ENCODE assay signal across 18 mouse cellular contexts in the genomic region with DNA sequence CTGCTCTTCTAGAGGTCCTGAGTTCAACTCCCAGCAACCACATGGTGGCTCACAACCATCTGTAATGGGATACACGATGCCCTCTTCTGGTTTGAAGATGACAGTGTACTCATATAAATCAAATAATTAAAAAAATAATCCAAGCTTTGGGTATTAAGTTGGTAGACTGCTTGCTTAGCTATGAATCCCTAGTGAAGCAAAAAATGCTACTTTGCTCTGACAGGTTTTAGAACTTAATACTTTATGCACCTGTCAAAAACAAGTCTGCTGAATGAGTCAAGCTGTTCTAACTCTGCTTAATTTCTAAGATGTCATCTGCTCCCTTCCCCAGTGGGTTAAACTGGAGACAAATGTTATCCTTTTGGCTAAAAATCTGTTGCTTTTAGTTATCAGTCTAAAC. TPM values are rescaled to one million over a fixed set of nuclear protein-coding genes. Genes with fewer than 3 reads are reported as not detected.
A peak's percentile ranks its signal among the peaks of the same experiment; 100 is the strongest.
DNase-seq lines count a peak whose midpoint lies in the region; ATAC-seq and TF ChIP-seq lines count a peak whose summit lies in the region.
"Had no signal": no experiment of that assay in that cellular context is flagged by ENCODE, and none has a peak within 500 bp of the region (broad histone marks: within the 10 kb centered on the region; RNA-seq: fewer than 3 reads in every experiment).

No protein-coding gene starts in this region.

- no peak overlapping the region for H3K4me2 ChIP-seq in hindbrain, postnatal 0 days (ENCODE audit: low read depth, low read length)
- no peak overlapping the region for H3K4me2 ChIP-seq in hindbrain, embryonic 16.5 days (ENCODE audit: low read length)
- H3K4me2 ChIP-seq in lung, postnatal 0 days (replicated peaks; ENCODE audit: low read depth, low read length), result no peak overlapping the region
- H3K4me2 ChIP-seq: embryonic facial prominence, embryonic 12.5 days; forebrain, embryonic 15.5 days; heart, embryonic 12.5 days; hindbrain, embryonic 14.5 days had no signal

- 45% methylated on average over 1 of the region's 1 CpGs for WGBS in hindbrain, postnatal 0 days
- 60% methylated on average over 1 of the region's 1 CpGs for WGBS in hindbrain, embryonic 16.5 days
- WGBS in lung, postnatal 0 days, result 29% methylated on average over 1 of the region's 1 CpGs

- no peak overlapping the region for H3K27ac ChIP-seq in hindbrain, postnatal 0 days
- H3K27ac ChIP-seq in hindbrain, embryonic 16.5 days (ENCODE audit: low read depth, low read length), result no peak overlapping the region
- no peak overlapping the region for H3K27ac ChIP-seq in lung, postnatal 0 days (ENCODE audit: low read length)
- H3K27ac ChIP-seq: embryonic facial prominence, embryonic 12.5 days; forebrain, embryonic 15.5 days; heart, adult 2 months; hindbrain, embryonic 10.5 days; hindbrain, embryonic 14.5 days had no signal

- H3K27me3 ChIP-seq in hindbrain, postnatal 0 days (ENCODE audit: insufficient read depth, low read length), result no peaks in the 10 kb centered on the region
- no peaks in the 10 kb centered on the region for H3K27me3 ChIP-seq in hindbrain, embryonic 16.5 days (replicated peaks; ENCODE audit: control insufficient read depth, insufficient read depth, low read length)
- no peaks in the 10 kb centered on the region for H3K27me3 ChIP-seq in lung, postnatal 0 days (replicated peaks; ENCODE audit: insufficient read depth, low read length)
- H3K27me3 ChIP-seq: embryonic facial prominence, embryonic 12.5 days; forebrain, embryonic 15.5 days; heart, embryonic 12.5 days had no signal

- 0 out of 2 replicates have a peak, but pooled peaks have one; percentile 2 for TF ChIP-seq CTCF in hindbrain, postnatal 0 days (IDR thresholded peaks at IDR 0.05; ENCODE audit: low read depth)
- TF ChIP-seq CTCF in lung, postnatal 0 days (IDR thresholded peaks at IDR 0.05), result 0 out of 2 replicates have a peak, but pooled peaks have one; percentile 15

- no peaks in the 10 kb centered on the region for H3K9me3 ChIP-seq in hindbrain, postnatal 0 days (ENCODE audit: low read length)
- no peaks in the 10 kb centered on the region for H3K9me3 ChIP-seq in hindbrain, embryonic 16.5 days (ENCODE audit: control insufficient read depth, low read length)
- H3K9me3 ChIP-seq in lung, postnatal 0 days (ENCODE audit: low read length), result no peaks in the 10 kb centered on the region
- H3K9me3 ChIP-seq: embryonic facial prominence, embryonic 12.5 days; forebrain, embryonic 15.5 days; heart, embryonic 12.5 days had no signal

- no peak overlapping the region for H3K9ac ChIP-seq in hindbrain, postnatal 0 days (replicated peaks; ENCODE audit: low read length)
- no peak overlapping the region for H3K9ac ChIP-seq in hindbrain, embryonic 16.5 days (ENCODE audit: low read depth, low read length)
- H3K9ac ChIP-seq in lung, postnatal 0 days (replicated peaks; ENCODE audit: low read depth), result no peak overlapping the region
- H3K9ac ChIP-seq: embryonic facial prominence, embryonic 12.5 days; forebrain, embryonic 15.5 days; heart, embryonic 12.5 days; hindbrain, embryonic 14.5 days had no signal

- no peak for DNase-seq in hindbrain, postnatal 0 days (ENCODE audit: low spot score)
- DNase-seq in lung, postnatal 0 days (ENCODE audit: low spot score), result no peak
- no peak for DNase-seq in lung, postnatal 4 days
- DNase-seq in ZHBTc4 (ENCODE audit: low read depth, low spot score), result peak; percentile 24
- DNase-seq in kidney, postnatal 36 days, result no peak
- DNase-seq in adrenal gland, adult 2 months, result no peak
- DNase-seq: adrenal gland, postnatal 14 days; cerebellum, adult 11-12 months; cerebellum, adult 9-10 months; cerebellum, postnatal 25 days; gastrocnemius, postnatal 14 days; heart, adult 2 months had no signal

- TF ChIP-seq EP300 in lung, postnatal 0 days (IDR thresholded peaks at IDR 0.05), result no peak

- no peak for ATAC-seq in hindbrain, postnatal 0 days
- no peak for ATAC-seq in hindbrain, embryonic 16.5 days
- no peak for ATAC-seq in lung, postnatal 0 days
- ATAC-seq: forebrain, embryonic 15.5 days had no signal

- no peak overlapping the region for H3K4me3 ChIP-seq in hindbrain, postnatal 0 days (ENCODE audit: low read length)
- no peak overlapping the region for H3K4me3 ChIP-seq in hindbrain, embryonic 16.5 days (ENCODE audit: low read length)
- no peak overlapping the region for H3K4me3 ChIP-seq in lung, postnatal 0 days (ENCODE audit: low read depth, low read length)
- H3K4me3 ChIP-seq: embryonic facial prominence, embryonic 12.5 days; forebrain, embryonic 15.5 days; heart, adult 2 months; heart, embryonic 12.5 days; hindbrain, embryonic 10.5 days had no signal

- no peaks in the 10 kb centered on the region; the same call in 1 of the 2 replicates for H3K36me3 ChIP-seq in hindbrain, postnatal 0 days (ENCODE audit: insufficient read depth, low read length)
- peaks cover 14% of the 10 kb centered on the region; the same call in 1 of the 2 replicates for H3K36me3 ChIP-seq in hindbrain, embryonic 16.5 days (ENCODE audit: control insufficient read depth, insufficient read depth, low read length)
- no peaks in the 10 kb centered on the region for H3K36me3 ChIP-seq in lung, postnatal 0 days (ENCODE audit: insufficient read depth, low read length)

- no peaks in the 10 kb centered on the region for H3K4me1 ChIP-seq in hindbrain, postnatal 0 days (ENCODE audit: insufficient read depth, low read length)
- peaks cover 9% of the 10 kb centered on the region for H3K4me1 ChIP-seq in hindbrain, embryonic 16.5 days (ENCODE audit: control insufficient read depth, insufficient read depth, low read depth, low read length)
- H3K4me1 ChIP-seq in lung, postnatal 0 days (ENCODE audit: insufficient read depth, low read depth, low read length), result no peaks in the 10 kb centered on the region
- H3K4me1 ChIP-seq: embryonic facial prominence, embryonic 12.5 days had no signal

RNA-seq across cellular contexts. Expression of gene Rbm3, which starts 6.2 kb away (rescaled TPM):
- total RNA-seq in hindbrain, postnatal 0 days (2014; rRNA removed), result 318 and 321 TPM in 2 replicates
- 496 and 521 TPM in 2 replicates for polyA plus RNA-seq in hindbrain, postnatal 0 days (2015; fragmentation: Nextera tagmentation; extraction: Ambion mirVana)
- 269 and 303 TPM in 2 replicates for polyA plus RNA-seq in hindbrain, embryonic 16.5 days (2015; fragmentation: Nextera tagmentation; extraction: Ambion mirVana)
- 373 and 463 TPM in 2 replicates for polyA plus RNA-seq in lung, postnatal 0 days (2015; fragmentation: Nextera tagmentation; extraction: Ambion mirVana)
- 100 to 1,000 TPM in 1 of 2 experiments, 10 to 100 TPM in 1; 54.5 to 106 TPM for total RNA-seq in adrenal gland, adult 2 months (2021)
- polyA plus RNA-seq in adrenal gland, adult 2 months (2012; rRNA removed), result 28.5 and 30.7 TPM in 2 replicates

RNA-seq across cellular contexts. Expression of gene Wdr13, which starts 6.8 kb away (rescaled TPM):
- total RNA-seq in hindbrain, postnatal 0 days (2014; rRNA removed), result 377 and 393 TPM in 2 replicates
- polyA plus RNA-seq in hindbrain, postnatal 0 days (2015; fragmentation: Nextera tagmentation; extraction: Ambion mirVana), result 53.9 and 55.1 TPM in 2 replicates
- polyA plus RNA-seq in hindbrain, embryonic 16.5 days (2015; fragmentation: Nextera tagmentation; extraction: Ambion mirVana), result 65.0 and 65.9 TPM in 2 replicates
- 18.4 and 18.9 TPM in 2 replicates for polyA plus RNA-seq in lung, postnatal 0 days (2015; fragmentation: Nextera tagmentation; extraction: Ambion mirVana)
- 10 to 100 TPM; 52.4 to 57.7 TPM for total RNA-seq in adrenal gland, adult 2 months (2021)
- polyA plus RNA-seq in adrenal gland, adult 2 months (2012; rRNA removed), result 213 and 220 TPM in 2 replicates

RNA-seq across cellular contexts. Expression of gene Tbc1d25, which starts 36.5 kb away (rescaled TPM):
- total RNA-seq in hindbrain, postnatal 0 days (2014; rRNA removed), result 19.9 and 24.6 TPM in 2 replicates
- 15.8 and 17.4 TPM in 2 replicates for polyA plus RNA-seq in hindbrain, postnatal 0 days (2015; fragmentation: Nextera tagmentation; extraction: Ambion mirVana)
- 23.2 and 23.3 TPM in 2 replicates for polyA plus RNA-seq in hindbrain, embryonic 16.5 days (2015; fragmentation: Nextera tagmentation; extraction: Ambion mirVana)
- polyA plus RNA-seq in lung, postnatal 0 days (2015; fragmentation: Nextera tagmentation; extraction: Ambion mirVana), result 7.8 and 9.1 TPM in 2 replicates
- total RNA-seq in adrenal gland, adult 2 months (2021), result 1 to 10 TPM; 8.8 to 9.6 TPM
- polyA plus RNA-seq in adrenal gland, adult 2 months (2012; rRNA removed), result 11.1 and 12.9 TPM in 2 replicates

RNA-seq across cellular contexts. Expression of gene Was, which starts 49.2 kb away (rescaled TPM):
- total RNA-seq in hindbrain, postnatal 0 days (2014; rRNA removed), result 0.11 and 0.99 TPM in 2 replicates
- polyA plus RNA-seq in hindbrain, postnatal 0 days (2015; fragmentation: Nextera tagmentation; extraction: Ambion mirVana), result 0.11 and 0.16 TPM in 2 replicates
- polyA plus RNA-seq in hindbrain, embryonic 16.5 days (2015; fragmentation: Nextera tagmentation; extraction: Ambion mirVana), result 0.28 and 0.29 TPM in 2 replicates
- 0.90 and 1.2 TPM in 2 replicates for polyA plus RNA-seq in lung, postnatal 0 days (2015; fragmentation: Nextera tagmentation; extraction: Ambion mirVana)
- total RNA-seq in adrenal gland, adult 2 months (2021), result 1 to 10 TPM; 2.4 to 3.2 TPM
- polyA plus RNA-seq in adrenal gland, adult 2 months (2012; rRNA removed), result 2.1 and 2.5 TPM in 2 replicates
- polyA plus RNA-seq: forebrain, embryonic 15.5 days had no signal

RNA-seq across cellular contexts. Expression of gene Ebp, which starts 53.8 kb away (rescaled TPM):
- 25.2 and 41.3 TPM in 2 replicates for total RNA-seq in hindbrain, postnatal 0 days (2014; rRNA removed)
- polyA plus RNA-seq in hindbrain, postnatal 0 days (2015; fragmentation: Nextera tagmentation; extraction: Ambion mirVana), result 29.8 and 30.2 TPM in 2 replicates
- polyA plus RNA-seq in hindbrain, embryonic 16.5 days (2015; fragmentation: Nextera tagmentation; extraction: Ambion mirVana), result 34.8 and 36.6 TPM in 2 replicates
- polyA plus RNA-seq in lung, postnatal 0 days (2015; fragmentation: Nextera tagmentation; extraction: Ambion mirVana), result 51.0 and 58.1 TPM in 2 replicates
- total RNA-seq in adrenal gland, adult 2 months (2021), result 100 to 1,000 TPM in 1 of 2 experiments, 10 to 100 TPM in 1; 55.1 to 112 TPM
- polyA plus RNA-seq in adrenal gland, adult 2 months (2012; rRNA removed), result 170 and 218 TPM in 2 replicates
